Comparison of ENCODE assay signal across 11 mouse cellular contexts in genomic region chr8:46445964-46446915, GRCm38 (mm10). TPM values are rescaled to one million over a fixed set of nuclear protein-coding genes. Genes with fewer than 3 reads are reported as not detected.
DNase-seq lines count a peak whose midpoint lies in the region; ATAC-seq and TF ChIP-seq lines count a peak whose summit lies in the region.
"Had no signal": no experiment of that assay in that cellular context is flagged by ENCODE, and none has a peak within 500 bp of the region (broad histone marks: within the 10 kb centered on the region; RNA-seq: fewer than 3 reads in every experiment).

No protein-coding gene starts in this region.

- peak; percentile 87 for DNase-seq in heart, adult 11 months
- DNase-seq in heart, postnatal 4 days = no peak
- DNase-seq in neural tube, embryonic 10.5 days (ENCODE audit: extremely low spot score, low spot score) = no peak
- DNase-seq in liver = peak; percentile 22
- DNase-seq in yolk sac, embryonic 10.5 days (ENCODE audit: low spot score) = peak; percentile 82
- DNase-seq in spleen, postnatal 36 days (ENCODE audit: low spot score in 2 of 2) = no peak
- no peak for DNase-seq in gastrocnemius, adult 2 months
- DNase-seq: gastrocnemius, postnatal 10 days; lung, postnatal 4 days had no signal

- 0 out of 2 replicates have a peak, but pooled peaks cover 3% of the 10 kb centered on the region for H3K27me3 ChIP-seq in neural tube, embryonic 15.5 days (replicated peaks)
- H3K27me3 ChIP-seq: embryonic facial prominence, embryonic 12.5 days had no signal

- H3K4me2 ChIP-seq in neural tube, embryonic 15.5 days = peak overlapping the region; percentile 11; the same call in 1 of the 2 replicates
- H3K4me2 ChIP-seq: embryonic facial prominence, embryonic 12.5 days had no signal

- no peaks in the 10 kb centered on the region for H3K36me3 ChIP-seq in neural tube, embryonic 15.5 days
- H3K36me3 ChIP-seq: embryonic facial prominence, embryonic 12.5 days had no signal

- 0 out of 2 replicates have a peak, but pooled peaks cover 3% of the 10 kb centered on the region for H3K4me1 ChIP-seq in neural tube, embryonic 15.5 days
- H3K4me1 ChIP-seq: embryonic facial prominence, embryonic 12.5 days had no signal

- no peak overlapping the region for H3K9ac ChIP-seq in neural tube, embryonic 15.5 days (replicated peaks)
- H3K9ac ChIP-seq: embryonic facial prominence, embryonic 12.5 days had no signal

- H3K4me3 ChIP-seq in neural tube, embryonic 15.5 days (replicated peaks) = no peak overlapping the region
- H3K4me3 ChIP-seq in gastrocnemius, adult 2 months = no peak overlapping the region
- H3K4me3 ChIP-seq: embryonic facial prominence, embryonic 12.5 days had no signal

- 30% methylated on average over 12 of the region's 12 CpGs for WGBS in neural tube, embryonic 15.5 days

- intact Hi-C loops in gastrocnemius, adult 2 months (cut with DNase I) = no loop called here

- no peak overlapping the region for H3K27ac ChIP-seq in neural tube, embryonic 15.5 days (replicated peaks)
- H3K27ac ChIP-seq in gastrocnemius, adult 2 months = no peak overlapping the region
- H3K27ac ChIP-seq: embryonic facial prominence, embryonic 12.5 days had no signal

- H3K9me3 ChIP-seq in neural tube, embryonic 15.5 days (replicated peaks) = no peaks in the 10 kb centered on the region
- H3K9me3 ChIP-seq: embryonic facial prominence, embryonic 12.5 days had no signal

- no peak for ATAC-seq in neural tube, embryonic 15.5 days (ENCODE audit: low FRiP score)

- no peak for TF ChIP-seq CTCF in gastrocnemius, adult 2 months (IDR thresholded peaks at IDR 0.05)

RNA-seq across cellular contexts. Expression of gene Acsl1, which starts 24.6 kb away (rescaled TPM):
- total RNA-seq in heart, postnatal 4 days (2021) = 100 to 1,000 TPM; 639 to 652 TPM
- 17.0 and 17.2 TPM in 2 replicates for polyA plus RNA-seq in neural tube, embryonic 15.5 days (2015; fragmentation: Nextera tagmentation; extraction: Ambion mirVana)
- total RNA-seq in gastrocnemius, adult 2 months (2021) = 100 to 1,000 TPM; 224 to 367 TPM

Comparison
In these comparisons a context has a peak if more than half of its experiments do, and no peak if none do; other contexts are left out.
1. DNase-seq: peak in heart, adult 11 months (single experiment), liver (single experiment) and yolk sac, embryonic 10.5 days (single experiment); none in heart, postnatal 4 days (single experiment), neural tube, embryonic 10.5 days (single experiment), spleen, postnatal 36 days (0 of 2) and gastrocnemius, adult 2 months (single experiment).